24 mouse cellular contexts compared by ENCODE assay signal in genomic region chr17:64527817-64528216, GRCm38 (mm10).
A peak's percentile ranks its signal among the peaks of the same experiment; 100 is the strongest.
DNase-seq lines count a peak whose midpoint lies in the region; ATAC-seq lines count a peak whose summit lies in the region.
"Had no signal": no experiment of that assay in that cellular context is flagged by ENCODE, and none has a peak within 500 bp of the region (broad histone marks: within the 10 kb centered on the region; RNA-seq: fewer than 3 reads in every experiment).

No protein-coding gene starts in this region.

- no peaks in the 10 kb centered on the region for H3K36me3 ChIP-seq in heart, embryonic 10.5 days
- H3K36me3 ChIP-seq in stomach, embryonic 14.5 days (ENCODE audit: control insufficient read depth, insufficient read depth, low read length), result no peaks in the 10 kb centered on the region
- H3K36me3 ChIP-seq in hindbrain, embryonic 13.5 days, result no peaks in the 10 kb centered on the region
- H3K36me3 ChIP-seq: embryonic facial prominence, embryonic 15.5 days; G1E; intestine, embryonic 15.5 days; limb, embryonic 10.5 days; midbrain, embryonic 15.5 days; neural tube, embryonic 12.5 days had no signal

- DNase-seq in heart, adult 11 months, result peak; percentile 36
- no peak for DNase-seq in heart, embryonic 10.5 days (ENCODE audit: low spot score)
- DNase-seq in 3T3-L1 (ENCODE audit: low read depth, low spot score) (peak; percentile 20), MN1 (ENCODE audit: low spot score) (peak; percentile 63), liver (no peak)
- DNase-seq: adrenal gland, postnatal 25 days; B cell, adult 2 months; cerebellum, adult 9-11 months; gastrocnemius, adult 2 months; kidney, adult 8-10 months; kidney, postnatal 10 days; right cerebral cortex, postnatal 14 days had no signal

- no peaks in the 10 kb centered on the region for H3K9me3 ChIP-seq in heart, embryonic 10.5 days
- H3K9me3 ChIP-seq in stomach, embryonic 14.5 days (ENCODE audit: control insufficient read depth, low read depth, low read length), result no peaks in the 10 kb centered on the region
- no peaks in the 10 kb centered on the region for H3K9me3 ChIP-seq in hindbrain, embryonic 13.5 days
- H3K9me3 ChIP-seq: embryonic facial prominence, embryonic 15.5 days; intestine, embryonic 15.5 days; limb, embryonic 10.5 days; midbrain, embryonic 15.5 days; neural tube, embryonic 12.5 days had no signal

- 70% methylated on average over 7 of the region's 7 CpGs for WGBS in heart, embryonic 10.5 days
- WGBS in stomach, embryonic 14.5 days, result 56% methylated on average over 7 of the region's 7 CpGs
- 72% methylated on average over 7 of the region's 7 CpGs for WGBS in hindbrain, embryonic 13.5 days

- H3K4me3 ChIP-seq in heart, embryonic 10.5 days, result no peak overlapping the region
- H3K4me3 ChIP-seq in stomach, embryonic 14.5 days (ENCODE audit: low read depth, low read length), result no peak overlapping the region
- no peak overlapping the region for H3K4me3 ChIP-seq in hindbrain, embryonic 13.5 days
- H3K4me3 ChIP-seq: embryonic facial prominence, embryonic 15.5 days; gastrocnemius, adult 2 months; intestine, embryonic 15.5 days; limb, embryonic 10.5 days; megakaryocyte, embryonic 14.5 days; midbrain, embryonic 15.5 days; neural tube, embryonic 12.5 days had no signal

- no peak overlapping the region for H3K27ac ChIP-seq in heart, embryonic 10.5 days
- no peak overlapping the region for H3K27ac ChIP-seq in stomach, embryonic 14.5 days (ENCODE audit: low read length)
- H3K27ac ChIP-seq in hindbrain, embryonic 13.5 days, result no peak overlapping the region
- H3K27ac ChIP-seq: embryonic facial prominence, embryonic 15.5 days; gastrocnemius, adult 2 months; intestine, embryonic 15.5 days; limb, embryonic 10.5 days; midbrain, embryonic 15.5 days; neural tube, embryonic 12.5 days had no signal

- 0 out of 2 replicates have a peak, but pooled peaks cover 3% of the 10 kb centered on the region for H3K4me1 ChIP-seq in heart, embryonic 10.5 days
- peaks cover 4% of the 10 kb centered on the region for H3K4me1 ChIP-seq in stomach, embryonic 14.5 days (ENCODE audit: control insufficient read depth, insufficient read depth, low read length)
- no peaks in the 10 kb centered on the region; the same call in 1 of the 2 replicates for H3K4me1 ChIP-seq in hindbrain, embryonic 13.5 days (replicated peaks)
- H3K4me1 ChIP-seq: embryonic facial prominence, embryonic 15.5 days; intestine, embryonic 15.5 days; megakaryocyte, embryonic 14.5 days; midbrain, embryonic 15.5 days; neural tube, embryonic 12.5 days had no signal

- no peak overlapping the region for H3K4me2 ChIP-seq in stomach, embryonic 14.5 days (replicated peaks; ENCODE audit: low read depth, low read length)
- no peak overlapping the region for H3K4me2 ChIP-seq in hindbrain, embryonic 13.5 days
- H3K4me2 ChIP-seq: embryonic facial prominence, embryonic 15.5 days; heart, embryonic 11.5 days; intestine, embryonic 15.5 days; midbrain, embryonic 15.5 days; neural tube, embryonic 12.5 days had no signal

- H3K9ac ChIP-seq in stomach, embryonic 14.5 days (replicated peaks; ENCODE audit: low read depth, low read length), result no peak overlapping the region
- no peak overlapping the region for H3K9ac ChIP-seq in hindbrain, embryonic 13.5 days
- H3K9ac ChIP-seq: embryonic facial prominence, embryonic 15.5 days; intestine, embryonic 15.5 days; midbrain, embryonic 15.5 days; neural tube, embryonic 12.5 days had no signal

- 0 out of 2 replicates have a peak, but pooled peaks have one; percentile 28 for ATAC-seq in stomach, embryonic 14.5 days (ENCODE audit: insufficient number of reproducible peaks, insufficient read depth, low FRiP score, low read depth)
- no peak for ATAC-seq in hindbrain, embryonic 13.5 days (ENCODE audit: low FRiP score)
- ATAC-seq: hindbrain, embryonic 16.5 days; intestine, embryonic 15.5 days; midbrain, embryonic 15.5 days had no signal

- H3K27me3 ChIP-seq in heart, embryonic 10.5 days (ENCODE audit: insufficient read depth, poor library complexity, severe bottlenecking), result no peaks in the 10 kb centered on the region
- H3K27me3 ChIP-seq in stomach, embryonic 14.5 days (ENCODE audit: control insufficient read depth, insufficient read depth, low read length), result no peaks in the 10 kb centered on the region
- H3K27me3 ChIP-seq in hindbrain, embryonic 13.5 days, result no peaks in the 10 kb centered on the region
- H3K27me3 ChIP-seq: CH12.LX; embryonic facial prominence, embryonic 15.5 days; intestine, embryonic 15.5 days; megakaryocyte, embryonic 14.5 days; midbrain, embryonic 15.5 days; neural tube, embryonic 12.5 days had no signal

Comparison
In these comparisons a context has a peak if more than half of its experiments do, and no peak if none do; other contexts are left out.
1. DNase-seq: peak in heart, adult 11 months (single experiment), 3T3-L1 (single experiment) and MN1 (single experiment); none in heart, embryonic 10.5 days (single experiment) and liver (single experiment).